Mouse (Mus musculus) embryonic fibroblast, embryonic 13.5 days (primary cell): ENCODE data around the gene Itga11.

Source experiments
- CTCF ChIP-seq: IDR thresholded peaks from 2 replicates; pipeline ENCODE4 v1.5.1; 2011; ENCODE audit warnings: mild to moderate bottlenecking, control low read depth, low read length, moderate library complexity, borderline replicate concordance; ENCODE audit not compliant: insufficient read depth
- POLR2A ChIP-seq: IDR thresholded peaks from 2 replicates; pipeline ENCODE4 v1.6.1; 2011; ENCODE audit warnings: low read depth, mild to moderate bottlenecking, control low read depth, low read length, moderate library complexity

- TF ChIP-seq POLR2A (no peak), CTCF (no peak)
Measured at GRCm38 (mm10) chr9:62817828-62818614, 140.4 kb downstream of the Itga11 start.
